Mouse (Mus musculus) C2C12 (cell line): Measurements from ENCODE around the gene Ankrd27.

Experiments
- CTCF ChIP-seq: IDR thresholded peaks from one replicate; pipeline ENCODE4 v1.5.1; 2011; ENCODE audit not compliant: control insufficient read depth, insufficient read depth, insufficient read length
- FOSL1 ChIP-seq: IDR thresholded peaks from one replicate; pipeline ENCODE4 v1.8.0; 2011; ENCODE audit warnings: mild to moderate bottlenecking, low read length; ENCODE audit not compliant: poor library complexity, insufficient read depth, severe bottlenecking
- MAX ChIP-seq: IDR thresholded peaks from one replicate; pipeline ENCODE4 v1.6.1; 2011; ENCODE audit warnings: mild to moderate bottlenecking, control low read depth
- MYOD1 ChIP-seq: IDR thresholded peaks from one replicate; pipeline ENCODE4 v1.6.1; 2011; ENCODE audit warnings: low read depth; ENCODE audit not compliant: control insufficient read depth, insufficient read length
- MYOG ChIP-seq: IDR thresholded peaks from one replicate; pipeline ENCODE4 v1.6.1; 2011; ENCODE audit not compliant: control insufficient read depth, insufficient read length; ENCODE audit errors: extremely low read depth
- USF1 ChIP-seq: IDR thresholded peaks from one replicate; pipeline ENCODE4 v1.6.1; 2011; ENCODE audit warnings: low read depth, mild to moderate bottlenecking, control low read depth, moderate library complexity

- no peak for TF ChIP-seq CTCF
- no peak for TF ChIP-seq USF1
- TF ChIP-seq FOSL1 = no peak
- no peak for TF ChIP-seq MYOD1
- no peak for TF ChIP-seq MYOG
- TF ChIP-seq MAX = no peak
These were observed 71.8 kb downstream of the Ankrd27 start for GRCm38 (mm10) chr7:35657829-35658228.
